Mouse (Mus musculus) cerebellum, adult 2 months (tissue): ENCODE measurements around the gene Apon. TPM values are rescaled to one million over a fixed set of nuclear protein-coding genes. Genes with fewer than 3 reads are reported as not detected.

ENCODE experiments used
- DNase-seq, 2 experiments: peaks; one replicate each; pipeline ENCODE4 v3.0.0; 2021
- H3K27ac ChIP-seq: fragments of 200-500 bp; 2 replicates; pipeline ENCODE4 v1.5.1; 2012; ENCODE audit warnings: low read length, control low read depth, inconsistent platforms; ENCODE audit not compliant: insufficient read depth
- H3K27me3 ChIP-seq: fragments of 200-500 bp; 2 replicates; pipeline ENCODE4 v1.6.1; 2012; ENCODE audit warnings: inconsistent platforms, mild to moderate bottlenecking, low read length, moderate library complexity; ENCODE audit not compliant: control insufficient read depth, insufficient read depth
- H3K4me1 ChIP-seq: fragments of 200-500 bp; 2 replicates; pipeline ENCODE4 v1.6.1; 2011; ENCODE audit warnings: low read length; ENCODE audit not compliant: control insufficient read depth, insufficient read depth
- H3K4me3 ChIP-seq: fragments of 200-500 bp; replicated peaks from 2 replicates; pipeline ENCODE3; 2011; ENCODE audit warnings: mild to moderate bottlenecking, low read depth, low read length, control low read depth; ENCODE audit not compliant: insufficient read depth
- CTCF ChIP-seq: fragments of 200-500 bp; IDR thresholded peaks from 2 replicates; pipeline ENCODE4 v1.5.1; 2011; ENCODE audit warnings: low read depth, mild to moderate bottlenecking, control low read depth, low read length, moderate library complexity, borderline replicate concordance; ENCODE audit not compliant: insufficient read depth
- POLR2A ChIP-seq: fragments of 200-500 bp; IDR thresholded peaks from 2 replicates; pipeline ENCODE4 v1.6.1; 2011; ENCODE audit warnings: low read length, control low read depth, borderline replicate concordance; ENCODE audit not compliant: insufficient read depth
- WGBS: fragments of 180-500 bp; shearing (Covaris S2); methylation state at CpG from one replicate; pipeline ENCODE4 v1.1.7; 2018; 5-methylcytosine and 5-hydroxymethylcytosine counted together
- polyA plus RNA-seq: library from polyadenylated mRNA; depleted of rRNA; stranded (reverse); fragments of >200 nt; gene quantifications from 2 replicates; pipeline ENCODE4 v1.2.3, GENCODE M21; 2012; rRNA removed

Apon gene
- not detected in 2 replicates for polyA plus RNA-seq

GRCm38 (mm10) chr10:128253677-128254255 is at the start of gene Apon:
Gene Apon (plus strand): TSS chr10:128254096.
- Histone ChIP-seq H3K4me1 (no peaks in the 10 kb centered on the region), H3K27me3 (no peaks in the 10 kb centered on the region), H3K4me3 (no peak within 1 kb of the TSS), H3K27ac (no peak within 1 kb of the TSS)
- TF ChIP-seq CTCF = no peak
- TF ChIP-seq POLR2A = no peak
- WGBS = 68% methylated on average over 4 of the region's 4 CpGs
- DNase-seq = no peak

DNA sequence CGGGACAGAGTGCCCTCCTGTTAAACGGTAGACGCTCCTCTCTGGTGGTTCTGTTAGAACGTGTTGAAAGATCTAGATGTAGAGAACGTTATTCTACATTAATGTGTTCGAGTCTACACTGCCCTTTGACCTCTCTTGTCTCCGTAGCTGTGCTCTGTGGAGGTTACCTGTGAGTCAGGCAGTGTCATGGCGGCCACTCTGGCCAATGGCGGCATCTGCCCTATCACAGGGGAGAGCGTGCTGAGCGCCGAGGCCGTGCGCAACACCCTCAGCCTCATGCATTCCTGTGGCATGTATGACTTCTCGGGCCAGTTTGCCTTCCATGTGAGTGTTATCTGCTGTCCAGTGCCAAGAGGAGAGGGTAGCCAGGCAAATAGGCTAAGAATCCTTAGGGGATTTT is 49.0 kb upstream of the Apon start:
- TF ChIP-seq CTCF (no peak), POLR2A (no peak)
- H3K27me3 ChIP-seq = no peaks in the 10 kb centered on the region
- WGBS = 89% methylated on average over 15 of the region's 15 CpGs

DNA sequence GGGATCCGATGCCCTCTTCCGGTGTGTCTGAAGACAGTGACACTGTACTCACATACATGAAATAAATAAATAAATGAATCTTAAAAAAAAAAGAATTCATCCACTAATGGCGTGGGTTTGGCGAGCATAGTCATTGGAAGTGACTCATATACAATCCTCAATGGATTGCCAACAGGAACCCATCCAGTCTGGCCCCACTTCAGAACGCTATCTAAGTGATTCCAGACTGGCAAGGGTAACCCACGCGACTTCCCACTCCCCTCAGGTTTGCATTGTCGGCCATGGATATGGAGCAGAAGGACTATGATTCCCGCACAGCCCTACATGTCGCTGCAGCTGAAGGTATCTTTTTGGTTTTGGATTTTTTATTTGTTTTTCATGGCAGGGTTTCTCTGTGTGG is 45.6 kb upstream of the Apon start:
- no peak for TF ChIP-seq POLR2A
- TF ChIP-seq CTCF = no peak
- no peak for DNase-seq
- Histone ChIP-seq H3K4me3 (no peak overlapping the region), H3K27ac (no peak overlapping the region), H3K27me3 (no peaks in the 10 kb centered on the region), H3K4me1 (peaks cover 2% of the 10 kb centered on the region; the same call in 1 of the 2 replicates)
- WGBS = 78% methylated on average over 10 of the region's 10 CpGs

More for the DNA sequence above, 49.0 kb upstream of the Apon start:
- DNase-seq = no peak
- Histone ChIP-seq H3K4me3 (no peak overlapping the region), H3K27ac (no peak overlapping the region), H3K4me1 (no peaks in the 10 kb centered on the region; the same call in 1 of the 2 replicates)

DNA sequence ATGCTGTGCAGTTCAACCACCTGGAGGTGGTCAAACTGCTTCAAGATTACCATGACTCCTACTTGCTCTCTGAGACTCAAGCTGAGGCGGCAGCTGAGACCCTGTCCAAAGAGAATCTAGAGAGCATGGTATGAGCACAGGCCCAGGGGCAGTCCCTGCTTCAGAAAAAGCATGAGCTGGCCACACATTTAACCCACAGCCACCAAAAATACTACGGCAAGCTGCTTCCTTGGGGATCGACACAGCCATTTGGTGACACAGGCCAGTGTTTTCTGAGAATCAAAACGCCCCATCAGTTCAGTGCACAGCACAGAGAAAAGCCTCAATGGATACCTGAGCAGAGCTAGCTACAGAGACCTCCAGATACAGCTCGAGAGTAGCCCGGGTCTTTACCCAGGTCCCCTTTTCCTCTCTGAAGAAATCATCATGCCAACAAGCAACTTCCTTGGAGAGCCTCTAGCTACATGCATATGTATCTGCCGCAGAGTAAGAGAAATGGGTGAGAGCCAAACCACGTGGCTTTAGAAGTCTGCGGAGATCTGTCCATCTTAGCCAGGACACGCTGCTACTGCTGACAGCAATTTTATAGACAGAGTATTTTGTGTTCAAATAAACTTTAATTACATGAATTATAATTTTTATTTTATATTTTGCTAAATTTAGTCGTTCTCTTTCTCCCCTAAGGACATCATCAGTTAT is 44.4 kb upstream of the Apon start:
- TF ChIP-seq CTCF (no peak), POLR2A (no peak)
- Histone ChIP-seq H3K27me3 (no peaks in the 10 kb centered on the region), H3K27ac (no peak overlapping the region), H3K4me3 (no peak overlapping the region), H3K4me1 (peaks cover 2% of the 10 kb centered on the region; the same call in 1 of the 2 replicates)
- WGBS = 89% methylated on average over 11 of the region's 11 CpGs
- no peak for DNase-seq

- no peak for TF ChIP-seq CTCF
- TF ChIP-seq POLR2A = no peak
- Histone ChIP-seq H3K4me1 (peaks cover 2% of the 10 kb centered on the region; the same call in 1 of the 2 replicates), H3K27me3 (no peaks in the 10 kb centered on the region), H3K27ac (no peak overlapping the region), H3K4me3 (no peak overlapping the region)
- no peak for DNase-seq
- WGBS = 25% methylated on average over 2 of the region's 2 CpGs
These were observed 43.8 kb upstream of the Apon start for GRCm38 (mm10) chr10:128210131-128210530.

GRCm38 (mm10) chr10:128210954-128211353 is 42.9 kb upstream of the Apon start:
- Histone ChIP-seq H3K27ac (no peak overlapping the region), H3K4me1 (peaks cover 2% of the 10 kb centered on the region; the same call in 1 of the 2 replicates), H3K27me3 (no peaks in the 10 kb centered on the region), H3K4me3 (peak overlapping the region; percentile 86)
- TF ChIP-seq CTCF = no peak
- TF ChIP-seq POLR2A = no peak
- WGBS = 7% methylated on average over 14 of the region's 14 CpGs
- peak; percentile 28 to 38 for DNase-seq

DNA sequence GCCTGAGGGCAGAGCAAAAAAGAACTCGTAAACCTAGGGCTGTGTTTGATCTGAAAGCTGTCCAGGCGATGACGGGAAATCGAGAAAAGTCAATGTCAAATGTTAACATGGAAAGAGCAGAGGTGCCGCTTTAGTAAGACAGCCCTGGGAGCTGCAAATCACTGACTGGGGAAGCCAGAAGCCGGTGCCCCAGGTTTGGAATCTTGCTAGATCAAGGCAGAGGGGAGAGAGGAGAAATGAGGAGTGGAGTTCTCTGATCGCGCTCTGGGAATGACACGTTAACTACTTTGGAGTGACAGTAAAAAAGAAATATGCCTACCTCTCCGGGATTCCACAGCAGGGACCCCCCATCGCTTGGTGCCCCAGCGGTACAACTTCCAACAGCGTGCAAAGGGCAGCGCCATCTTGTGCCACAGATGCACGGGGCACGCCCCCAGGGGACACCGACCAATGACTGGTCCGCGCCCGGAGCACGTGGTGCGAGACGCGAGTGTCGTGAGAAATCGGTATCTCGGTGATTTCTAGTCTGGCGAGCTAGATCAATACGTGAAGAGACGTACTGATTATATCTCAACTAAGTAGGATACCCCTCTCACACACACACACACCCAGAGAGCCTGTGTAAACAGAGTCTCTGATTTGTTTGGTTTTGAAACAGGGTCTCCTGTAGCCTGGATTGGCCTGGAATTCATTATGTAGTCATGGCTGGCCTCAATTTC is 42.3 kb upstream of the Apon start, which contains the start of gene Spryd4:
TSS of gene Spryd4 (minus strand) at position 418 of the 719 bp plus-strand sequence.
- peak within 1 kb of the TSS; percentile 30; the same call in 1 of the 2 replicates for H3K27ac ChIP-seq

More for the DNA sequence above, 42.3 kb upstream of the Apon start, which contains the start of gene Spryd4:
- peaks cover 2% of the 10 kb centered on the region; the same call in 1 of the 2 replicates for H3K4me1 ChIP-seq
- peak; percentile 89 to 91 for DNase-seq
- under 1% methylated on average over 30 of the region's 30 CpGs for WGBS
- peak within 1 kb of the TSS; percentile 86 for H3K4me3 ChIP-seq
- TF ChIP-seq POLR2A (peak; percentile 85; the same call in 1 of the 2 replicates), CTCF (no peak; the same call in 1 of the 2 replicates)
- no peaks in the 10 kb centered on the region for H3K27me3 ChIP-seq
